Mouse (Mus musculus): ENCODE results near the gene Gm17545. TPM values are rescaled to one million over a fixed set of nuclear protein-coding genes. Genes with fewer than 3 reads are reported as not detected.

Gene Gm17545
- polyA plus RNA-seq, 1 experiment from 2014 or later, result not detected

DNA sequence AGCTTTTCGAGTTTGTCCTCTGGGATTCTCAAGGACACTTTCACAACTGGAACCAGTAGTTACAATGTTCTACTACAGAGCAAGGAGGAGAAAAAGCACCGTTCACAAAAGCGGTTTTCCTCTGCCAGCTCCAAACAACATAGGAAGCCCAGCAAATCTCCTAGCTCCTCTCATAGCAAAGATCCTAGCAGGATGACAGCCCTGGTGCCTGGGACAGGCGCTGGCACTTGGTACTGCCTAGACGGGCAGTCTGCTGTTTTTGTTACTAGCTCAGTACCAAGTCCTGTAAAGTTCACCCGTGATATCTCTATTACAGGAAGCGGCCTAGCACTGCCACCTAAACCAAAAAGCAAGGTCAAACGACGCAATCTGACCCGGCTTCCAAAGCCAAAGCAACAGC lies 29.9 kb upstream of the Gm17545 start:
- ATAC-seq (ENCODE audit: extremely low read depth, insufficient number of reproducible peaks, low FRiP score, low TSS enrichment), result no peak
- H3K27me3 ChIP-seq (replicated peaks), result no peaks in the 10 kb centered on the region
- H3K36me3 ChIP-seq, result no peaks in the 10 kb centered on the region
- peaks cover 40% of the 10 kb centered on the region for H3K4me1 ChIP-seq
- no peaks in the 10 kb centered on the region for H3K9me3 ChIP-seq
- 46% methylated on average over 10 of the region's 10 CpGs for WGBS
- H3K27ac ChIP-seq (replicated peaks), result peak overlapping the region; percentile 57
- H3K4me2 ChIP-seq, result no peak overlapping the region
- H3K9ac ChIP-seq, result no peak overlapping the region
- H3K4me3 ChIP-seq, result no peak overlapping the region

DNA sequence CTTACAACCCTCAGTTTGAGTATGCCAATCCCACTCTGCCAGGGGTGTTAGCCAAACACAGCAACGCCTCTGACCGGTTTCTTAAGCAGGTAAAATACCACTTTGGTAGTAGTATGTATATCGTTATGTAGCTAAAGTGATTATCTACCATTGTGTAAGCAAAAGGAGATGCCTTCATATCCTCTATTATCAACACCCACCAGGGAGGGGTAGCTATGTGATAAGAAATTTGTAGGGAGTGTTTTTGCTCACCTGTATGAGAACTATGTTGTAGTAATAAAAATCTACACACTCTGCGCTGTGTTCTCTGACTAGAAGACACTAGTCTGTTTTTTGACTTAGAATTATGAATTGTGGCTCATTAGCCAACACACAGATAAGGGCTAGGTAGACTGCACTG lies 29.4 kb upstream of the Gm17545 start:
- ATAC-seq (ENCODE audit: extremely low read depth, insufficient number of reproducible peaks, low FRiP score, low TSS enrichment), result no peak
- Histone ChIP-seq H3K36me3 (no peaks in the 10 kb centered on the region), H3K9ac (no peak overlapping the region), H3K9me3 (no peaks in the 10 kb centered on the region), H3K4me1 (peaks cover 43% of the 10 kb centered on the region), H3K4me3 (no peak overlapping the region), H3K27me3 (replicated peaks) (no peaks in the 10 kb centered on the region), H3K4me2 (no peak overlapping the region), H3K27ac (replicated peaks) (0 out of 2 replicates have a peak overlapping the region, but pooled peaks have one; percentile 57)
- 79% methylated on average over 4 of the region's 4 CpGs for WGBS

DNA sequence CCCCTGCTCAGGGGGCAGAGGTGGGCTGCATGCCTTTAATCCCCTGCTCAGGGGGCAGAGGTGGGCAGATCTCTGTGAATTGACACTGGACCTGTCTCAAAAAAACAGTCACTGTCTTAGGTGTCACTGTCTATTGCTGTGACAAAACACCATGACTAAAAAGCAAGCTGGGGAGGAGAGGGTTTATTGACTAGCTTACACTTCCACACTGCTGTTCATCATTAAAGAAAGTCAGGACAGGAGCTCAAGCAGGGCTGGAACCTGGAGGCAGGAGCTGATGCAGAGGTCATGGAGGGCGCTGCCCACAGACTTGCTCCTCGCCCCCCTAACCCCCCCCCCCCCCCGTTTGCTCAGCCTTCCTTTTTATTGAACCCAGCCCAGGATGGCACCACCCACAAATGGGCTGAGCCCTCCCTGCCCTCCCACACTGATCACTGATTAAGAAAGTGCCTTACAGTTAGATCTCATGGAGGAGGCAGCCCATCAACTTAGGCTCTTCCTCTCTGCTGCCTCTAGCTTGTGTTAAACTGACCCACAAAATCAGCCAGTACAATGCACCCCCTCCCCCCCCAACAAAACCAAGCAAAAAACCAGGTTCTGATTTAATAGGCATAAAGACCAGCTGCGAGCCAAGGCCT lies 25.9 kb upstream of the Gm17545 start:
- Histone ChIP-seq H3K4me2 (no peak overlapping the region), H3K36me3 (no peaks in the 10 kb centered on the region; the same call in 1 of the 2 replicates), H3K4me1 (peaks cover 37% of the 10 kb centered on the region), H3K4me3 (no peak overlapping the region), H3K9me3 (no peaks in the 10 kb centered on the region), H3K27ac (replicated peaks) (no peak overlapping the region), H3K27me3 (replicated peaks) (no peaks in the 10 kb centered on the region), H3K9ac (no peak overlapping the region)
- WGBS, result 81% methylated on average over 1 of the region's 4 CpGs
- no peak for ATAC-seq (ENCODE audit: extremely low read depth, insufficient number of reproducible peaks, low FRiP score, low TSS enrichment)

DNA sequence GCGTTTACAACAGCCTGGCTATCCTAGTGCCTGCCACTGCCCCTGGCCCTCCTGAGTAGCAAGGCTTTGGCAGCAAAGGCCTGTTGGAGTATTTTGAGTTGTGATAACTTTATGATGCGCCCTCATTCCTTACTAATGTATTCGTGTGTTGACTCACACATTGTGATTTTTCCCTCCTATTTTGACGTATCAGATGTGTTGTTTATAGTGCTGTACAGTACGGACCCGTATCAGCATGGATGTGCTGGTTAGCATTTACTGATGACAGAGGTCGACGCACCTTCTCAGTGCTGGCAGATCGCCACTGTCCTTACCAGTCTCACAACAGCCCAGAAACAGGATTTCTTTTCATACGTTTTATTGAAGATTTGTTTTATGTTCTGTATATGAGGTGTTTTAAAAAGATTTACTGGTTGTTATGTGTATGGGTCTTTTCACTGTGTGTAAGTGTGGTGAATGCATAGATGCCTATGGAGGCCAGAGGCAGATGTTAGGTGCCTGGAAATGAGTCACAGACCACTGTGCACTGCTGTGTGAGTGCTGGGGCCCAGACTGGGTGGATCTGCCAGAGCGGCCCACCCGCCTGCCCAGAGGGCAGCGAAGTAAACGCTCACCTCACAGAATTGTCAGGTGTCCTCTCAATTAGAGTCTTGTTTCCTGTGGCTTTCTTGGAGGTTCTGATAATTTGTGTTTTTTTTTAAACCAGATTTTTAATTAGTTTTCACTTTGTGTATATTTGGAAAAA lies 25.3 kb upstream of the Gm17545 start:
- WGBS, result 73% methylated on average over 14 of the region's 14 CpGs
- Histone ChIP-seq H3K4me3 (no peak overlapping the region), H3K27me3 (replicated peaks) (no peaks in the 10 kb centered on the region), H3K36me3 (no peaks in the 10 kb centered on the region; the same call in 1 of the 2 replicates), H3K4me1 (peaks cover 30% of the 10 kb centered on the region), H3K4me2 (no peak overlapping the region), H3K27ac (replicated peaks) (no peak overlapping the region), H3K9me3 (no peaks in the 10 kb centered on the region), H3K9ac (no peak overlapping the region)
- ATAC-seq (ENCODE audit: extremely low read depth, insufficient number of reproducible peaks, low FRiP score, low TSS enrichment), result no peak

DNA sequence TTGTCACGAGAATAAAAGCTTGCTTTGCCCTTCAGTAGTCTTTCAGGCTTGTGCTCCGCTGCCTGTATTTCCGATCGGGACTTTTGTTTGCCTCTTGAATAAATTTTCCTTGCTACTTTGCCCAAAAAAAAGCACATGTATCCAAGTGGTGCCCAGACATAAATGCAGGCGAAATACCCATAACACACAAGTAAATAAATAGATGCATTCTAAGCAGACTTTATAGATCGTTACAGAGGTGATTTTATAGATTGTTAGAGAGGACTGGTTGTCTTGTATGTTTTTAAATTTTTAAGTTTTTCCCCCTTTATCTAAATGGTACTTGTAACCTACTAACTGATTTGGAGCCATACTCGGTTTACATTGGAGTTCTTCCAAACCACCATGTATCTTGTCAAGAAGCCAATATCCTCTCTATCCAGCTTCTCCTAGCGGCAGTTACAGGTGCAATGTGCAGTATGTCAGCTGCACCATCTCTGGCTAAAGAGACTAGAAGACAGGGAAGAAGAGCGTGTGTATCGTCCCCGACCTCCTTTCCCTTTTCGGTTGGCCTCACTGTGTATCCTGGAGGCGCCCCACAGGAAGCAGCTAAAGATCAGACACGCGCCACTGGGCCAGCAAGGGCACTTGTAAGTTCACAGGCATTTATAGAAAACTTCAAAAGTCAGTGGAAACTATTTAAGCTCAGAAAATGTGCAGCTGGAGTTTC lies 24.4 kb upstream of the Gm17545 start:
- no peaks in the 10 kb centered on the region for H3K27me3 ChIP-seq (replicated peaks)
- H3K36me3 ChIP-seq, result no peaks in the 10 kb centered on the region; the same call in 1 of the 2 replicates
- H3K4me2 ChIP-seq, result peak overlapping the region; percentile 49
- no peak overlapping the region for H3K27ac ChIP-seq (replicated peaks)
- no peak for ATAC-seq (ENCODE audit: extremely low read depth, insufficient number of reproducible peaks, low FRiP score, low TSS enrichment)
- no peaks in the 10 kb centered on the region for H3K9me3 ChIP-seq
- 0 out of 2 replicates have a peak overlapping the region, but pooled peaks have one; percentile 33 for H3K9ac ChIP-seq
- peaks cover 22% of the 10 kb centered on the region for H3K4me1 ChIP-seq
- 56% methylated on average over 15 of the region's 15 CpGs for WGBS
- H3K4me3 ChIP-seq, result no peak overlapping the region

DNA sequence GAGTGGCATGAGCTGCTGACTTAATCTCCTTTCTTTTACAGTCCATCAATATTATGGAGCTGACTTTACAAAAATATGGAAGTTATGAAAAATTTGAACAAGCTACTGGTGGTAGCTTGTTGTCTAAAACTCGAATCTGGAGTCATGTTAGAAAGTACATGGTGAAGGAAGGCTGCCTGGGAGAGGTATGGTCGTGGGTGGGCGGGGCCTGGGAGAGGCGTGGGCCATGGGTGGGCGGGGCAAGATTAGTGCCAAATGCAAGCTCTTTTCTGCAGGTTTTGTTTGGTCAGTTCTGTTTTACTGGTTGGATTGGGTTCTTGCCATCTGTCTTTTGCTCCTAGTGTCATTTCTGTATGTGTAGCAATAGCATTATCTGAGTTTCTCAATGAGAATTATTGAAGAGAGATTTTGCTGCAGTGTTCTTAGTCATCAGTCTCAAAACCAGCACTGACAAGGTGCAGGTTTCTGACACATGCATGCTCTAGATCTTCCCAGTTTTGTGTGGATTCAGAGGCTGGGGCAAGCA lies 23.7 kb upstream of the Gm17545 start:
- Histone ChIP-seq H3K9ac (no peak overlapping the region), H3K27me3 (replicated peaks) (no peaks in the 10 kb centered on the region), H3K9me3 (no peaks in the 10 kb centered on the region), H3K27ac (replicated peaks) (no peak overlapping the region), H3K4me2 (peak overlapping the region; percentile 49; the same call in 1 of the 2 replicates), H3K4me1 (peaks cover 21% of the 10 kb centered on the region), H3K36me3 (no peaks in the 10 kb centered on the region; the same call in 1 of the 2 replicates), H3K4me3 (no peak overlapping the region)
- no peak for ATAC-seq (ENCODE audit: extremely low read depth, insufficient number of reproducible peaks, low FRiP score, low TSS enrichment)
- 40% methylated on average over 5 of the region's 5 CpGs for WGBS

DNA sequence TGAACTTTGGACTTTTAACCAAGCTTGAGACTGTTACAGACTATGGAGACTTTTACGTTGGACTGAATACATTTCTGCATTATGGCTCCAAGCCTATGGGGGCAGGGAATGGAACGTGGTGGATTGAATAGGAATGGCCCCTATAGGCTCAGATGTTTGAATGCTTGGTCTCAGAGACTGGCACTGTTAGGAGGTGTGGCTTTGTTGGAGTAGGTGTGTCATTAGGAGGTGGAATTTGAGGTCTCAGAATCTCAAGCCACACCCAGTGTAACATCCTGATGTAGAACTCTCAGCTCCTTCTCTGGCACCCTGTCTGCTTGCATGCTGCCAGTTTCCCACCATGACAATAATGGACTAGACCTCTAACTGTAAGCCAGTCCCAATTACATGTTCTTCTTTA lies 20.9 kb upstream of the Gm17545 start:
- no peak overlapping the region for H3K4me3 ChIP-seq
- no peaks in the 10 kb centered on the region for H3K9me3 ChIP-seq
- WGBS, result 84% methylated on average over 2 of the region's 2 CpGs
- H3K27me3 ChIP-seq (replicated peaks), result no peaks in the 10 kb centered on the region
- peaks cover 21% of the 10 kb centered on the region for H3K4me1 ChIP-seq
- no peak overlapping the region for H3K9ac ChIP-seq
- H3K36me3 ChIP-seq, result no peaks in the 10 kb centered on the region; the same call in 1 of the 2 replicates
- no peak overlapping the region for H3K27ac ChIP-seq (replicated peaks)
- no peak overlapping the region for H3K4me2 ChIP-seq
- ATAC-seq (ENCODE audit: extremely low read depth, insufficient number of reproducible peaks, low FRiP score, low TSS enrichment), result no peak

DNA sequence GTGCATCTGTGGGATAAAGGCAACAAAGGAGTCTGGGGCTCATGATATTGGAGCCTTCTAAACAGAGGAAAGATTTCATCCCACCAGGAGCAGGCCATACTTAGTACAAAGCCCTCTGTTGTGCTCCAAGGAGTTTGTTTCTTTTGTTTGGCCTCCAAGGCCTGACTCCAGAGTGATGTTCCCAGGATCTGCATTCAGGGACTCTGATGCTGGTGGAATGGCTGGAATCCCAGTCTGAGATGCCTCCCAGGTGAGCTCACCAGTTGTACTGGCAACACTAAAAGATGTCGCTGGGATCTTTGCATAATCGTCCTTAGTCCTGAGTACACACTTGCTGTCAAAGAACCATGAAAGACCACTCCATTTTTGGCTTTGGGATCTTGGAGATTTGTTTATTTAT lies 20.0 kb upstream of the Gm17545 start:
- Histone ChIP-seq H3K4me3 (no peak overlapping the region), H3K27ac (replicated peaks) (no peak overlapping the region), H3K27me3 (replicated peaks) (no peaks in the 10 kb centered on the region), H3K4me1 (peaks cover 14% of the 10 kb centered on the region), H3K36me3 (no peaks in the 10 kb centered on the region; the same call in 1 of the 2 replicates), H3K4me2 (no peak overlapping the region), H3K9me3 (no peaks in the 10 kb centered on the region), H3K9ac (no peak overlapping the region)
- 71% methylated on average over 2 of the region's 2 CpGs for WGBS
- no peak for ATAC-seq (ENCODE audit: extremely low read depth, insufficient number of reproducible peaks, low FRiP score, low TSS enrichment)

DNA sequence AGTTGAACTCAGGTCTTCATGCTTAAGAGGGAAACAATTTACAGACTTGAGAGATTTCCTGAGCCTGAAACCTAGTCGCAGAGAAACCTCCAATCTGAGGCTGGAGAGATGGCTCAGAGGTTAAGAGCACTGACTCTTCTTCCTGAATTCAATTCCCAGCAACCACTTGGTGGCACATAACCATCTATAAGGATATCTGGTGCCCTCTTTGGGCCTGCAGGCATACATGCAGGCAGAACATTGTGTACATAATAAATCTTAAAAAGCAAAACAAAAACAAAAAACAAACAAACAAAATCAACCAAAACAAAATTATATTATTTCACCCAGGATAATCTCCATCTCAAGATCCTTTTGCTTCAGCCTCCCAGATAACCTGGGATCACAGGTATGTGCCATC lies 15.3 kb upstream of the Gm17545 start:
- WGBS, result 57% methylated on average over 1 of the region's 1 CpGs
- Histone ChIP-seq H3K27me3 (replicated peaks) (no peaks in the 10 kb centered on the region), H3K27ac (replicated peaks) (no peak overlapping the region), H3K36me3 (peaks cover 7% of the 10 kb centered on the region), H3K4me3 (no peak overlapping the region), H3K9ac (no peak overlapping the region), H3K4me1 (no peaks in the 10 kb centered on the region), H3K4me2 (no peak overlapping the region), H3K9me3 (no peaks in the 10 kb centered on the region)
- no peak for ATAC-seq (ENCODE audit: extremely low read depth, insufficient number of reproducible peaks, low FRiP score, low TSS enrichment)

DNA sequence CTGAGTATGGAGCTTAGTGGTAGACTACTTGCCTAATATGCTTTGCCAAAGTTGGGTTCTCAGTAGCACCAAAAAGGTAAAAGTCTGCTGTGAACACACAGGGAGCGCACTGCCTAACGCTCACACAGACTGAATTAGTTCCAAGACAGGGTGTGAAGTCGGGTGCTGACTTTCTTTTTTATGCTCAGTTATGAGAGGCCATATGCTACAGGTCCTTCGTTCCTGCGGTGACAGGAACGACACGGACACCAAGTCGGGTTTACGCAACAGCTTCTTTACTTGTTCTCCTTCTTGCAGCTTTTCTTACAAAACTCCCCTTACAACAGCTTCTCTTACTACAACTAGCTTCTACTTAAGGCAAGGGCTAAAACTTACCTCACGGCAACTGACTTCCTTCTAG lies 10.9 kb upstream of the Gm17545 start:
- H3K9me3 ChIP-seq, result no peaks in the 10 kb centered on the region
- no peaks in the 10 kb centered on the region for H3K27me3 ChIP-seq (replicated peaks)
- no peaks in the 10 kb centered on the region for H3K4me1 ChIP-seq
- no peak overlapping the region for H3K27ac ChIP-seq (replicated peaks)
- H3K36me3 ChIP-seq, result peaks cover 33% of the 10 kb centered on the region
- H3K4me2 ChIP-seq, result no peak overlapping the region
- no peak for ATAC-seq (ENCODE audit: extremely low read depth, insufficient number of reproducible peaks, low FRiP score, low TSS enrichment)
- no peak overlapping the region for H3K9ac ChIP-seq
- WGBS, result 86% methylated on average over 10 of the region's 10 CpGs
- H3K4me3 ChIP-seq, result no peak overlapping the region

DNA sequence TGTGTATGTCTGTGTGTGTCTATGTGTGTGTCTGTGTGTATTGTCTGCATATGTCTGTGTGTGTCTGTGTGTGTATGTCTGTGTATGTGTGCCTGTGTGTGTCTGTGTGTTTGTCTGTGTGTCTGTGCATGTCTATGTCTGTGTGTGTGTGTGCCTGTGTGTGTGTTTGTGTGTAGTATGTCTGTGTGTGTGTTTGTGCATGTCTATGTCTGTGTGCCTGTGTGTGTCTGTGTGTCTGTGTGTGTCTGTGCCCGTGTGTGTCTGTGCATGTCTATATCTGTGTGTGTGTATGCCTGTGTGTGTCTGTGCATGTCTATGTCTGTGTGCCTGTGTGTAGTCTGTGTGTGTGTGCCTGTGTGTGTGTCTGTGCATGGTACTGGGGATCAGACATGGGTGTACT lies 9.0 kb upstream of the Gm17545 start:
- Histone ChIP-seq H3K4me3 (no peak overlapping the region), H3K36me3 (peaks cover 53% of the 10 kb centered on the region), H3K4me1 (no peaks in the 10 kb centered on the region), H3K27ac (replicated peaks) (no peak overlapping the region), H3K9ac (no peak overlapping the region), H3K4me2 (no peak overlapping the region), H3K27me3 (replicated peaks) (no peaks in the 10 kb centered on the region), H3K9me3 (no peaks in the 10 kb centered on the region)
- WGBS, result 80% methylated on average over 1 of the region's 1 CpGs
- no peak for ATAC-seq (ENCODE audit: extremely low read depth, insufficient number of reproducible peaks, low FRiP score, low TSS enrichment)
